Mouse (Mus musculus) erythroblast, embryonic 14.5 days (primary cell): ENCODE data around the gene Lrrc36.

Source experiments
- GATA1 ChIP-seq: IDR thresholded peaks from 2 replicates; pipeline ENCODE4 v1.6.1; 2012; ENCODE audit warnings: low read length, inconsistent platforms, mixed read lengths
- TAL1 ChIP-seq: IDR thresholded peaks from 3 replicates; pipeline ENCODE4 v1.6.1; 2012; ENCODE audit warnings: low read length, inconsistent platforms, mixed read lengths

DNA sequence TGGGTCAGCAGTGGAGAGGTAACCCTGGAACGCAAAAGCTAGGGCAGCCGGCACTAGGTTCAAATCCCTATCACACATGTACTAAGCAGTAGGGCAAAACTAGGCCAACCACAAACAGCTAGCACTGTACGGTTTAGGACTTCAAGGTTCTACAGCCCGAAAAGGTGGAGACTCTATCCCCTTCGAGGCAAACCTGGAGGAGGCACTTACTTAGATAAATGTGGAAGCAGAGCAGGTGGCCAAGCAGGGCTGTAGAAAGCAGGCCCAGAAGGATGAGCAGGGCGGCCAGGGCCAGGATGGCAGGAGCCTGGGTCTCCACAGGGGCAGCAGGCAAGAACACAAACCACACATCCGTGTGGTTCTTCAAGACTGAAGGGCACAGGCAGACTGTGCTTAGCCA, 62.8 kb downstream of the Lrrc36 start:
- no peak for TF ChIP-seq GATA1
- TF ChIP-seq TAL1: no peak
